Mouse (Mus musculus): ENCODE measurements around the gene Adamts5. TPM values are rescaled to one million over a fixed set of nuclear protein-coding genes. Genes with fewer than 3 reads are reported as not detected.
A peak's percentile ranks its signal among the peaks of the same experiment; 100 is the strongest.

The Adamts5 gene
- total RNA-seq, 2 experiments from 2014 or later: 0.56 to 0.60 TPM

DNA sequence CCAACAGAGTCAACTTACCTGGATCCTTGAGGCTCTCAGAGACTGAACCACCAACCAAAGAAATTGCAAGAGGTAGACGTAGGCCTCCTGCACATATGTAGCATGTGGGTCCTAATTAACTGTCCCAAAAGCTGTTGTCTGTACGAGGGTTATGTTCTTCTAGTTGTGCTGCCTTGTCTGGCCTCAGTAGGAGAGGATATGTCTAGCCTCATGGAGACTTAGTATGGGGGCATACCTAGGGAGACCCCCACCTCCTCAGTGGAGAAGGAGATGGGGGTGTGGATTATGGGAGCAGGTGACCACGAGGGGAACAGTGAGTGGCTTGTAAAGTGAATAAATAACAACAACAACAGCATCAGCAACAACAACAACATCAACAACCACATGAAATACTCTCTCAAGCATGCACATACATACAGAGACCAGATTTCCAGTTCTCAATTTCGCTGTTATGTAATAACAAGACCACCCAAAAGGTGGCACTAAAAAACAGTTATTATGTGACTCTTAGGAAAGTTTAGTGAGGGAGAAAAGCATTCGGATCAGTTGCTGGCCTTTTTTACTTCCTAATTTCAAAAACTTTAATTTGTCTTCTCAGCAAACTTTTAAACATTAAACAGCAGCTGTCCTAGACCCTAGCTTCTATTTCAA, 81.7 kb downstream of the Adamts5 start:
- no peak for DNase-seq

DNA sequence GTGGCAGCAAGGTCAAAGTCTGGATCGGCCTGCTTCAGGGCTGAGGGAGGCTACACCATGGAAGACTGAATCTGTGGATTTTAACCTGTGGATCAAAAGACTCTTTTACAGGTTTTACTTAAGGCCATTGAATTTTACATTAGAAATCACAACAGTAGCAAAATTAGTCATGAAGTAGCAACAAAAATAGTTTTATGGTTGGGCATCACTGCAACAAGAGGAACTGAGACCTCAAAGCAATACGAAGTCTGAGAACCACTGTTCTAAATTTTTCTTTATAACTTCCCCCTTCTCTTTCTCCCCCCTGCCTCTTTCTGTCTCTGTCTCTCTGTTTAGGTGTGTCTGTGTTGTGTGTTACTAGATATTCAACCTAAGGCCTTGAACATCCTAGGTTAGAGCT, 87.5 kb downstream of the Adamts5 start:
- DNase-seq: no peak

DNA sequence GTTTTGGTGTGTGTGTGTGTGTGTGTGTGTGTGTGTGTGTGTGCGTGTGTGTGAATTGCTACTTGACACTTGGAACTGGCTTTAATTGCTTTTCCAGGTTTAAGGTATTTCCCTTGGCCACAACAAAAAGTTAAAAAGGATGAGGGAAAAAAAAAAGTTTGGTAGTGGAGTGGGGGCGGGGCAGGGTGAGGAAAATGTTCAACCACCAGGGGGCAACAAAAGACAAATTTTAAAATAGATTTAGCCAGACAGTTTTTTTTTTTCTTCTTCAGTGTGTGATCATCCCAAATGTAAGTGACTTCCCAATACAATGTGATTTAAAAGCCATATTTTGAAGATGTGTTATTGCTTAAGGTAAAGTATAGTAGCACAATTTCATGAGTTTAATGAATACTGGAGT, 94.0 kb downstream of the Adamts5 start:
- peak in 1 of 2 experiments; percentile 50 for DNase-seq

DNA sequence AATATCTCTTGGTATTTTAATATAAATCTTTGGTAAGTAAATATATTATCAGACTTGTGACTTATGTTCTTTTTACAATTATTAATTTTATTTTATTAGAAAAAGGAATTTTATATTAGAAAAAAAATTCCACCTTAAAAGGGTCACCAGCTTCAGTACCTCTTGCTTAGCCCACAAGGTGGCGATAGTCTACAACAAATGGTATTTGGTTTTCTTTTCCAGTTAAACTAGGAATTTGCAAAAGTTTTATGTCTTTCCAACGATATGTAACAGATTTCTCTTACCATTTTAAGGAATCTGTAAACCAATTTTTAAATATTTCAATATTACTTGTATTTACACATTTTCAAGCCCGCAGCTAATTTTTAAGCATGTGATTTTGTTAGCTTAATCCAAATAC, 94.6 kb downstream of the Adamts5 start:
- no peak for DNase-seq

Other genes with a start within 250 kb of the Adamts5 start
- 10 to 100 TPM; 27.8 to 35.9 TPM for gene Adamts1, start 98.7 kb downstream of the Adamts5 start, total RNA-seq (2021)